Mouse (Mus musculus) mature B cell (primary cell): Measurements from ENCODE around the gene Amigo3.

Source experiments
- in situ Hi-C: fragments of 300-500 bp; cut with MboI; formaldehyde crosslinking; loops from 2 replicates; pipeline ENCODE4 v1.14.3; 2019

Amigo3 gene

DNA sequence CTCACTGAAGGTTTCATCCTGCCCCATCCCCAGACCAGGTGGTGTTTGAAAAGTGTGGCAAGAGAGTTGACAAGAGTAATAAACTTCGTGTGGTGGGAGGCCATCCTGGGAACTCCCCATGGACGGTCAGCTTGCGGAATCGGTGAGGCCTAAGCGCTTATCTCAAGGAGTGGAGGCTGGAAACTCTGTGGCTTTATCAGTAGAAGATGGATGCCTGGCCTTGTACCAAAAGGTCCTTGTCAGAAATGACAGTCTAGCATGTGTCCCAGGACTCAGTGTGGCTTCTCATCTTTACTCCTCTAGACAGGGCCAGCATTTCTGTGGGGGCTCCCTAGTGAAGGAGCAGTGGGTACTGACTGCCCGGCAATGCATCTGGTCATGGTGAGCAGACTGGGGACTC is 30.6 kb downstream of the Amigo3 start:
- in situ Hi-C loops, result no loop called here

GRCm38 (mm10) chr9:108085261-108085660 is 32.3 kb downstream of the Amigo3 start:
- in situ Hi-C loops, result no loop called here

DNA sequence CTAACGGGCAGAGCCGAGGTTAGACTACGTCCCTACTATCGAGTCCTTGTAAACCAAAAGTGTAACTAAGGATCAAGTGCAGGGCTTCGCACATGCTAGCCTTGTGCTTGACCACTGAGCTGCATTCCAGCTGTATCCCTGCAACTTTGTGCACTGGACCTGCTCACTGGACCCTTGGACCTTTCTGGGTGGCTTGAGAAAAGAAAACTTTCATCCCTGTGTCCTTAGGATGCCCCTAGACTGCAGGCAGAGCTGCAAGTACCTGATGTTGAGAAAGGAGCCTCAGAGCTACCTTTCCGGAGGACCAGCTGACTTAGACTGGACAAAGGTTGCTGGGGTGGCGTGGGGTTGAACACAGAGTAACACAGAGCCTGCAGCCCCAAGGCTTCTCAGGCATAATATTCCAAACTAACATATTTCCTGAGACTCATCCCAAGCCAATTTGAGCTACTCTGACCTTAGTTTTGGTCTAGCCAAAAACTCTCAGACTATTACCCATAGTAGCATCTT is 37.7 kb downstream of the Amigo3 start:
- in situ Hi-C loops, result no loop called here

DNA sequence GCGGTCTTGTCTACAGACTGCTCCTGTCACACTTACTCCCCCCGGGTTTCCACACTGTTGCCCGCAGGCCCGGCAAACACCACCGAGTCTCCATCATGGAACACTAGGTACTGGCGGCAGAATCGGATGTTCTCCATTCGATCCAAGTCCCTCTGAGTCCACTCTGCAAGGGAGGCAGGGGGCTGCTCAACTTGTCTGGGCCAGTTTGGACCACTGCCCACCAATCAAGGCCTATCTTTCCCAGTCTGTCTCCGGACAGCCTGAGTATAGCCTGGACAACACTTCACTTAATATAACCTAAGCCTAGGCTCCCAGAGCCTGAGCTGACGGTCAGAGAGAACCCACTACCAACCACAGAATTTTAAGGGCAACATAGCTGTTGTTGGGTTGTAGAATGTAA is 40.6 kb downstream of the Amigo3 start:
- in situ Hi-C loops, result no loop called here

GRCm38 (mm10) chr9:108094184-108094941 is 41.4 kb downstream of the Amigo3 start, which contains the start of gene Apeh:
Gene Apeh (minus strand): TSS chr9:108094606.
- in situ Hi-C loops, result no loop called here

DNA sequence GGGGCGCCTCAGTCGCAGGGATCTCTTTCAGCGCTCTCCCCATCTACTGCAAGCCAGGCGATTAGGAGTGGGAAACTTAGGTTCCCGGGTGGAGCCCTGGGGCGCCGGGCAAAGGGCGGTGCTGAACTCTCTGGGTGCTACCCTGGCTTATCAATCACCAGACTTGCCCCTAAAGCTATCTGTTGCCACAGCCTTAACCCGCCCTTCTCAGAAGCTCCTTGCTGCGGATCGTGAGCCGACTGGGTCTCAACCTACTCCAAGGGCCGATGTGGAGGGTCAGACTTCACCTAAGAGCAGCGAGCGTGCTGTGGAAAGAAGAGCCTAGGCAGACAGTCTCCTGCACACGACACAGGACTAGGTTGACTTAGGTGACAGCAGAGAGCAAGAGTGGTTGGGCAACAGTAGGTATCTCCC is 42.0 kb downstream of the Amigo3 start:
- in situ Hi-C loops, result no loop called here

- in situ Hi-C loops, result no loop called here
Measured at GRCm38 (mm10) chr9:108095518-108095917, 42.6 kb downstream of the Amigo3 start.

- in situ Hi-C loops, result no loop called here
Measured at GRCm38 (mm10) chr9:108095949-108096712, 43.2 kb downstream of the Amigo3 start.

- in situ Hi-C loops, result no loop called here
Measured at GRCm38 (mm10) chr9:108099619-108100018, 46.7 kb downstream of the Amigo3 start.

GRCm38 (mm10) chr9:108104766-108105548 is 52.0 kb downstream of the Amigo3 start:
- in situ Hi-C loops, result no loop called here
